Mouse (Mus musculus): ENCODE measurements around the gene Tbxas1. TPM values are rescaled to one million over a fixed set of nuclear protein-coding genes. Genes with fewer than 3 reads are reported as not detected.
A peak's percentile ranks its signal among the peaks of the same experiment; 100 is the strongest.

The Tbxas1 gene
- polyA plus RNA-seq, 1 experiment from 2014 or later: 1.8 TPM

DNA sequence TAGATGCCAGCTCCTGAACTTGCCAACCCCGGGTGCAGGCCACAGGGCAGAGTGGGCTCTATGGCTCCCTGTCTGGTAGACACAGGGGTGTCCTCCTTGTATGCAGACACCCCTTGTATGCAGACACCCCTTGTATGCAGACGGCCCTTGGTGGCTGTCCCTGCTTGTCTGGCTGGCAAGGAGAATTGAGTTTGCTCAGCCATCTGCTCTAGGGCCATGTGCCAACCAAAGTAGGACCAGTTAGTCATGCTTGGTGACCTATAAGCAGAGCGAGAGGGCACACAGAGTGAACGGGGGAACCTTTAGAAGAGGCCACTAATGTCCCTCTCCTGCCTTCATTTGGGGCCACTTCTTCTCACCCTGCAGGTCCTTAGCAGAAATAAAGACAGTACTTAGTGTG, 177.4 kb downstream of the Tbxas1 start:
- no peak for ATAC-seq (replicated peaks)
- WGBS: 71% methylated on average over 4 of the region's 4 CpGs
- H3K4me2 ChIP-seq (replicated peaks): no peak overlapping the region
- no peaks in the 10 kb centered on the region for H3K9me3 ChIP-seq
- H3K4me3 ChIP-seq: no peak overlapping the region
- peaks cover 26% of the 10 kb centered on the region for H3K4me1 ChIP-seq
- no peaks in the 10 kb centered on the region for H3K27me3 ChIP-seq
- no peak overlapping the region for H3K9ac ChIP-seq (replicated peaks)
- H3K36me3 ChIP-seq: no peaks in the 10 kb centered on the region
- H3K27ac ChIP-seq (replicated peaks): no peak overlapping the region

DNA sequence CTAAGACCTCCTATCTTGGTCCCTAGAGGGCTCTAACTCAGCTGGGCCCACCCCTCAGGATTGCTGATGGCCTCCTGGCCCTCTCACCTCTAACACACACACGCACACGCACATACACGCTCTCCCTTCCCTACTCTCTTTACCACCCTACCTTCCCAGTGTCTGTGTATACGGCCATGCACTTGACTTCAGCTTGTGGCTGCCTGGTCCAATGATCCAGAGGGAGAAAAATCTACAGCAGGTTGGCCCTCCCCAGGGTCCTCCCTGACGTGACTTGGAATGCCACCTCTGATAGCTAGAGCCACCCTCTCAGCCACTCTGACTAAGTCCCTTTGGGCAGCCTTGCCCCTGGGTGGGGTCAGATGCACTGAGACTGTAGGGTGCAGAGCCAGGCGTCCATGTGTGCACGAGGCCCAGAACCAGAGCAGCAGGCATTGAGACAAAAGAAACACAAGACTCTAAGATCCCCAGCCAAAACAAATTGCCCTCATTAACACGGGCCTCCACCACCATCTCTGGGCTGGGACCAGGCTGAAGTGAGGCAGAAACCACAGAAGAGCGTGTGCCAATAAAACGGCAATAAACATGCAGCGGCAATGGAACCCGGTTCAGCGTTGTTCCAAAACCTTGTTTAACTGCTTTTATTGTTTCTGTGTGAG, 179.1 kb downstream of the Tbxas1 start:
- peaks cover 26% of the 10 kb centered on the region for H3K4me1 ChIP-seq
- H3K4me3 ChIP-seq: no peak overlapping the region
- no peaks in the 10 kb centered on the region for H3K9me3 ChIP-seq
- no peaks in the 10 kb centered on the region for H3K36me3 ChIP-seq
- WGBS: 51% methylated on average over 13 of the region's 13 CpGs
- no peaks in the 10 kb centered on the region for H3K27me3 ChIP-seq
- 0 out of 2 replicates have a peak overlapping the region, but pooled peaks have one; percentile 14 for H3K27ac ChIP-seq (replicated peaks)
- no peak overlapping the region for H3K9ac ChIP-seq (replicated peaks)
- no peak overlapping the region for H3K4me2 ChIP-seq (replicated peaks)
- ATAC-seq (replicated peaks): peak; percentile 75

DNA sequence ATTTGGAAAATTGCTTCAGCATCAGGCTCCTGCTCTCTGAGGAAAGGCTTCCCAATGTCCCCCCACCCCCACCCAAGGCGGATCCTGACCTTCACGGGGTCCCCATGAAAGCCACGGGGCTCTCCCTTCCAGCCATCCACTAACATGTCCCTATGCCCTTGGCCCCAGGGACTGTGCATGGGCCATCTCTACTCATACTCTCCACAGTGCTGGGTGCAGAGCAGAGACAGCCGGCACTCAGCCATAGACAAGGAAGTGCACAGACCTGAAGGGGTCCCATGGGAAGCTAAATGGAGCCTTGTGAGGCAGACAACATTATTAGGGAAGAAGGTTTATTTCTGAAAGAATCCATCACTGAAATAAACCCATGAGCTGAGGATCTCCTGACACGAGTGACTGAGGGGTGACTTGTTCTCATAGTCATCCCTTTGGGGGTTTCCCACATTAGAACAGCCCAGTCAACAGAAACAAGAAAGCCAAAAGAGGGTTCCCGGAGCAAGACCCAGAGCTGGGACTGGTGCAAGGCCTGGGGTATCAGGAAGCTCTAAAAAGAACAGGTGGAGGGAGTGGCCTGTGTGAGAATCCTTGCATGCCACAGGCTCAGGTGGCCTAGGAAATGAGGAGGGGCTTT, 179.8 kb downstream of the Tbxas1 start:
- Histone ChIP-seq H3K9me3 (no peaks in the 10 kb centered on the region), H3K27ac (replicated peaks) (0 out of 2 replicates have a peak overlapping the region, but pooled peaks have one; percentile 14)

DNA sequence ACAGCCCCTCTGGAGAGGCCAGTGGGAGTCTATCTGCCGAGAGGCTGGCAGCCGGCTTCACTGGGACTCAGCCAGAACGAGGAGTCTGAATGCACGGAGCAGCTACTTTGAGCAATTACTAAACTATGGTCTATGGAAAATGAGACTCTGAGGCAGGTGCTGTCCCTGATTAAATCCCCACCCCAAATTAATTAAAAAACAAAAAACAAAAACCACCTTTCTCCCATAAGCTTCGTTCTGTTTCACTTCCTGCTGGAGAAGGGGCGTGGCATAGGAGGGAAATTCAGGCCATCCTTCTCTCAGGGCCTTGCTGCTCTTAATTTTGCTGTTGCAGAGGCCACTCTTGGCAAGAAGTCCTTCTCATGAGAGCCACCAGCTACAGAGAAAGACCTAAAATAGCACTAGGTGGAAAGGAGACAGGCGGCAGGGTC, 180.6 kb downstream of the Tbxas1 start:
- H3K9me3 ChIP-seq: no peaks in the 10 kb centered on the region
- H3K4me2 ChIP-seq (replicated peaks): no peak overlapping the region; the same call in 1 of the 2 replicates
- H3K4me1 ChIP-seq: peaks cover 26% of the 10 kb centered on the region
- no peaks in the 10 kb centered on the region for H3K36me3 ChIP-seq
- no peak overlapping the region for H3K27ac ChIP-seq (replicated peaks)
- no peak overlapping the region for H3K4me3 ChIP-seq
- no peaks in the 10 kb centered on the region for H3K27me3 ChIP-seq
- no peak for ATAC-seq (replicated peaks)
- no peak overlapping the region for H3K9ac ChIP-seq (replicated peaks)
- WGBS: 25% methylated on average over 7 of the region's 7 CpGs

More for the DNA sequence above, 179.8 kb downstream of the Tbxas1 start:
- ATAC-seq (replicated peaks): peak; percentile 55; the same call in 1 of the 2 replicates
- H3K4me3 ChIP-seq: no peak overlapping the region
- no peak overlapping the region for H3K9ac ChIP-seq (replicated peaks)
- H3K36me3 ChIP-seq: no peaks in the 10 kb centered on the region
- WGBS: 79% methylated on average over 6 of the region's 6 CpGs
- H3K27me3 ChIP-seq: no peaks in the 10 kb centered on the region
- H3K4me2 ChIP-seq (replicated peaks): no peak overlapping the region
- peaks cover 26% of the 10 kb centered on the region for H3K4me1 ChIP-seq

DNA sequence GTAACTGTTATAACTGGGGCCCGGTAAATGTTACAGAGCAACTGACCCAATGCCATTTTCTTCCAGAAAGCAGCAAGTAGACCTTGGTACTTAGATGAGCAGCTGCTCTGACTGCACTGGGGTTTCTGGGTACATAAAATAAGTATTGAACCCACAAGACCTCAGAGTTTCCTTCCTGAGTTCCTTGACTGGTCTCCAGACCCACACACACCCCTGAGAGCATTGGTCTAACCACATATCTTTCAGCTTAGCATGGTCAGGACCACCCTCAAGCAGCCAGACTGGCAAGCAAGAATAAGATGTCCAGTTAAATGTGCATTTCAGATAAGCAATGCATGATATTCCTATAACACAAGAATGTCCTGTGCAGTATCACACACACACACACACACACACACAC, 182.0 kb downstream of the Tbxas1 start:
- Histone ChIP-seq H3K27me3 (no peaks in the 10 kb centered on the region), H3K27ac (replicated peaks) (no peak overlapping the region), H3K9ac (replicated peaks) (no peak overlapping the region), H3K4me1 (peaks cover 29% of the 10 kb centered on the region), H3K4me3 (no peak overlapping the region), H3K36me3 (no peaks in the 10 kb centered on the region), H3K9me3 (no peaks in the 10 kb centered on the region), H3K4me2 (replicated peaks) (no peak overlapping the region)
- no peak for ATAC-seq (replicated peaks)
- 95% methylated on average over 1 of the region's 1 CpGs for WGBS

DNA sequence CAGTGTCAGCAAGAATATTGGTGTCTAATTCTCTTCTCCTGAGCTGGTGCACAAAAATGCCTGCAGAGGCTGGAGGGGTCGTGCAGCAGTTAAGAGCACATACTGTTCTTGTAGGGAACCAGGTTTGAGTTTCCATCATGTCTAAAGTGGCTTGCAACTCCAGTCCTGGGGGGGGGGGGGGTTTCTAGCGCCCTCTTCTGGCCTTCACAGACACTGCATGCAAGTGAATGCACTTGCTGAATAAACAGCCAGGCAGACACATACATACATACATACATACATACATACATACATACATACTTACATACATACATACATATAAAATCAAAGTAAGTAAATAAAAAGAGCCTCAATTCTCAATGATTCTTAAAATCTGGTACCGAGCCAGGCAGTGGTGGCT, 183.2 kb downstream of the Tbxas1 start:
- Histone ChIP-seq H3K4me1 (peaks cover 27% of the 10 kb centered on the region), H3K27me3 (no peaks in the 10 kb centered on the region), H3K4me2 (replicated peaks) (no peak overlapping the region), H3K9ac (replicated peaks) (no peak overlapping the region), H3K4me3 (no peak overlapping the region), H3K9me3 (no peaks in the 10 kb centered on the region), H3K27ac (replicated peaks) (no peak overlapping the region), H3K36me3 (no peaks in the 10 kb centered on the region)
- whole genome bisulfite sequencing: 65% methylated on average over 3 of the region's 3 CpGs
- ATAC-seq (replicated peaks): no peak

DNA sequence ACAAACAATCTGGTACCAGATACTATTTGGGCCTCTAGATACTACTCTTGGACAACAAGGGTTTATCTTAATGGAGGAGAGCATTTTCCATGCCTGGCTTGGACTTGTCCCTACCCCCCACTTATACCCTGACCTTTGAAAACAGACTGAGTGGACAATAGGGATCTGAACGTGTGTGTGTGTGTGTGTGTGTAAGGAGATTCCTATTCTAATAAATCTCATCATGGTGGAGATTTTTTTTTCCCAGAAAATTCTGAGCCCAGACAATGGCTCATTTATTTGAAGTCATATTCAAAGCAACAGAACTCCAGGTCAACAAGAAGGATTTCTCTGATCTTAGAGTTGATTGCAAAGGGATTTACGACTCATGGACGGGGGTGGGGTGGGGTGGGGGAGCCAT, 183.7 kb downstream of the Tbxas1 start:
- Histone ChIP-seq H3K4me1 (peaks cover 25% of the 10 kb centered on the region), H3K9me3 (no peaks in the 10 kb centered on the region), H3K27me3 (no peaks in the 10 kb centered on the region), H3K4me3 (no peak overlapping the region), H3K4me2 (replicated peaks) (no peak overlapping the region), H3K27ac (replicated peaks) (no peak overlapping the region), H3K9ac (replicated peaks) (no peak overlapping the region), H3K36me3 (no peaks in the 10 kb centered on the region)
- no peak for ATAC-seq (replicated peaks)
- WGBS: 75% methylated on average over 3 of the region's 3 CpGs

DNA sequence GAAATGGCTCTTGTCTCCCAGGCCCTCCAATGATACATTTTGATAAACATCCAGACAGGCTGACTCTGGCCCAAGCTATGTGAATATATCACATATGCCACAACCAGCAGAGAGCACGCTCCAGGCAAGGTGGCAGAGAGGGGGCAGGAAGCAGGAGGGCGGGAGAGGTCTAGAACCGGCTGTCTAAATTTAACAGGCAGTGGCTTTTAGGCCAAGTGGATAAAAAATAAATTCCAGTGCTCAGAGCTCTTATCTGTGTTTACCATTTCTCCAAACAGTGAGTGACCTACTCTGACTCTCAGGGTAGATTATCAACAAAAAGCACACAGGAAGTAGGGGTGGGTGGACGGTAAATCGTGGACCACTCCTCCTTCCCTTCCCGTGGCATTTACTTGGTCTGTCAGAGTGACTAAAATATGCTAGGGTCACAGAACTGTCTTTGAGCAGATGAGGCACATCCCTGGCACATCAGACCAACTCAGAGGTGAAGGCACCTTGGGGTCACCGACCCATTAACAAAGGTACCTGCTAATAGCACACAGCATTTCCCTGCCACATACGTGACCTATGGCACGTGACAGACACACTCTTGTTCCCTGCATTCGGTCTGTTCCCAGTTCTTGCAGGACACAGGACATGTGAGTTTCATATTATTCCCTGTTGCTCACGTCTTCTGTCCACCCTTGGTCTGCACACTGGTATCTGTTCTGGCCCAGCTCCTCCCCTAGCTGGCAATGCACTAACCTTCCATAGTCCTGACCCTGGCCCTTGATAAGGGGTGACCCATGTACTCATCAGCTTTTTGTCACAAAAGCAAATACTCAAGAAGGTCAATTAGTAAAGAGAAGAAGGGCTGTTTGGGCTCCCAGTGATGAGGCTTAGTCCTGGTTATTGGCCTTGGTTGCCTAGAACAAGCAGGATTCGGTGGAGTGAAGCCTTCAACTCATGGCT, 184.6 kb downstream of the Tbxas1 start:
- Histone ChIP-seq H3K4me1 (peaks cover 17% of the 10 kb centered on the region), H3K4me2 (replicated peaks) (no peak overlapping the region), H3K36me3 (no peaks in the 10 kb centered on the region), H3K4me3 (no peak overlapping the region), H3K9me3 (no peaks in the 10 kb centered on the region), H3K27ac (replicated peaks) (no peak overlapping the region), H3K9ac (replicated peaks) (no peak overlapping the region), H3K27me3 (no peaks in the 10 kb centered on the region)
- 90% methylated on average over 12 of the region's 12 CpGs for WGBS
- no peak for ATAC-seq (replicated peaks)

DNA sequence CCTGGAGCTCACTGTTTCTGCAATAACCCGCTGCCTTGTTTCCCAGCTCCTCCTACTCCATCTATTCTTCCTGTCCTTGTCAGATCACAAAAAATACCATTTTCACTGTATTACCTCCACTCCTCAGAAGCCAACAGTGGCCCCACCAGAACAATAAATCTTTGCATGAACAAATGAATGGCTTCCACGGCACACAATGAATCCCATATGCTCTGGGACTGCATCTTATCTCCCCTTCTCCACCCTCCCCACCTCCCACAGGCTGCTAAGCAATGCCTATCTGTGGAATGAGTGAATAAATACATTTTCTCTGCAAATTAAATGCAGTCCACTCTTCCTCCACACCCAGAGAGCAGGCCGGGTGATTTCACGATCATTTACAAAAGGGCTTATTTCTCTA, 186.0 kb downstream of the Tbxas1 start:
- H3K9ac ChIP-seq (replicated peaks): no peak overlapping the region
- H3K4me1 ChIP-seq: peaks cover 4% of the 10 kb centered on the region; the same call in 1 of the 2 replicates
- H3K27ac ChIP-seq (replicated peaks): no peak overlapping the region
- no peak overlapping the region for H3K4me2 ChIP-seq (replicated peaks)
- H3K36me3 ChIP-seq: no peaks in the 10 kb centered on the region
- H3K4me3 ChIP-seq: no peak overlapping the region
- H3K9me3 ChIP-seq: no peaks in the 10 kb centered on the region
- no peak for ATAC-seq (replicated peaks)
- no peaks in the 10 kb centered on the region for H3K27me3 ChIP-seq
- 40% methylated on average over 4 of the region's 4 CpGs for WGBS

DNA sequence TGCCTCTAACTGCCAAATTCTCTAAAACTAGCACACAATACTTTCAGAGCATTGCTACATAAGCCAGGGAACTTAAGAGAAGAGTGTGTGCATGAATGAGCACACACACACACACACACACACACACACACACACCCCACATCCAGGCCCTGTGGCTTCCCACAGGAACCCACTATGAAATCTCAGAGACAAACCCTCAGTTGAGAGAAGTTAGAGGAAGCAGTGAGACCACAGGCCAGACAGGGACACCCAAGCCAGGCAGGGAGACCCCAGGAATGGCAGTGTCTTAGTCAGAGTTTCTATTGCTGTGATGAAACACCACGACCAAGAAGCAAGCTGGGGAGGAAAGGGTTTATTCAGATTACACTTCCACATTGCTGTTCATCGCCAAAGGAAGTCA, 188.3 kb downstream of the Tbxas1 start:
- Histone ChIP-seq H3K4me3 (no peak overlapping the region), H3K36me3 (no peaks in the 10 kb centered on the region), H3K4me1 (peaks cover 4% of the 10 kb centered on the region; the same call in 1 of the 2 replicates), H3K4me2 (replicated peaks) (no peak overlapping the region), H3K27ac (replicated peaks) (no peak overlapping the region), H3K9ac (replicated peaks) (no peak overlapping the region), H3K27me3 (no peaks in the 10 kb centered on the region), H3K9me3 (no peaks in the 10 kb centered on the region)
- ATAC-seq (replicated peaks): no peak
- 66% methylated on average over 2 of the region's 2 CpGs for WGBS

DNA sequence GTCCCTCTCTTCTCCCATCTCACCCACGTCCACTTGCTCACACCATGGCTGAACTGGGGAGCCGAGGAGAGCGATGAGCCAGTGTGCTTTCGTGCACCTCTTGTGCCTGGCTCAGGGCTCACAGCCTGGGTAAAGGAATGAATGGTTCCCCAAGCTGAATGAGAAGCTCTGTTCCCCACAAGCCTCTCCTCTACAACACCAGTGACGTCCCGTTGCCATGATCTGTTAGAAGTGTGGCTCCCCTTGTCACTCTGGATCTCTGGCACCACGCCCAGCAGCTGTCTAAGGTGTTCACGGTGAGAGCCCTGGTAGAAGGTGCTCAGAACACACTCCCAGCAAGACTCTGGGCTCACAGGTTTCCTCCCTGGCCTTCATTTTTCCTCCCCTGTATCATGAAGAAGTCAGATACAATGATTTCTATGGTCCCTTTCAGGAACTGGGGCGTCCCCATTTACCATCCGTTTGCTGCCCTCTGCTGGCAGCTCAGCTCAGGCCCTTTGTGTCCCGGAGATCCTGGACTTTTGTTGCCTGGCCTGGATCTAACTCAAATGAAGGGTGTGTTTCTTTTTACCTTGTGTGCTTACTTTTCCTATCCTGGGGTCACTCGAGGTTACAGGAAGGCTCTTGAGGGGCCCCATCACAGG, 191.9 kb downstream of the Tbxas1 start:
- 39% methylated on average over 12 of the region's 12 CpGs for WGBS
- peak overlapping the region; percentile 44; the same call in 1 of the 2 replicates for H3K27ac ChIP-seq (replicated peaks)

More for the DNA sequence above, 191.9 kb downstream of the Tbxas1 start:
- H3K4me2 ChIP-seq (replicated peaks): no peak overlapping the region
- H3K9me3 ChIP-seq: no peaks in the 10 kb centered on the region
- H3K9ac ChIP-seq (replicated peaks): 0 out of 2 replicates have a peak overlapping the region, but pooled peaks have one; percentile 20
- no peak overlapping the region for H3K4me3 ChIP-seq
- no peaks in the 10 kb centered on the region for H3K36me3 ChIP-seq
- no peaks in the 10 kb centered on the region for H3K27me3 ChIP-seq
- ATAC-seq (replicated peaks): peak; percentile 83
- H3K4me1 ChIP-seq: no peaks in the 10 kb centered on the region

Data from forebrain, embryonic 15.5 days (tissue).